In genomic region chr6:95618434-95618833, GRCm38 (mm10) we compare ENCODE assay signal across 25 mouse cellular contexts.
DNase-seq lines count a peak whose midpoint lies in the region; ATAC-seq and TF ChIP-seq lines count a peak whose summit lies in the region.
"Had no signal": no experiment of that assay in that cellular context is flagged by ENCODE, and none has a peak within 500 bp of the region (broad histone marks: within the 10 kb centered on the region; RNA-seq: fewer than 3 reads in every experiment).

No protein-coding gene starts in this region.

- H3K27ac ChIP-seq in forebrain, embryonic 14.5 days (ENCODE audit: low read depth, low read length): no peak overlapping the region
- H3K27ac ChIP-seq in forebrain, embryonic 10.5 days: no peak overlapping the region
- H3K27ac ChIP-seq in MEL (ENCODE audit: control insufficient read depth, low read depth, low read length): no peak overlapping the region
- no peak overlapping the region for H3K27ac ChIP-seq in limb, embryonic 10.5 days
- H3K27ac ChIP-seq: heart, adult 2 months; hindbrain, embryonic 10.5 days; hindbrain, embryonic 13.5 days; intestine, embryonic 15.5 days had no signal

- H3K9ac ChIP-seq in forebrain, embryonic 14.5 days (ENCODE audit: low read length): no peak overlapping the region
- H3K9ac ChIP-seq in MEL (ENCODE audit: control insufficient read depth, low read depth, low read length, poor library complexity, severe bottlenecking): no peak overlapping the region
- H3K9ac ChIP-seq: hindbrain, embryonic 13.5 days; intestine, embryonic 15.5 days had no signal

- no peak overlapping the region for H3K4me3 ChIP-seq in forebrain, embryonic 14.5 days (ENCODE audit: low read depth, low read length)
- no peak overlapping the region for H3K4me3 ChIP-seq in forebrain, embryonic 10.5 days
- H3K4me3 ChIP-seq in MEL (ENCODE audit: control insufficient read depth in 1 of 2, insufficient read depth in 1 of 2, low read depth in 2 of 2, low read length in 2 of 2): no peak overlapping the region
- no peak overlapping the region for H3K4me3 ChIP-seq in limb, embryonic 10.5 days
- H3K4me3 ChIP-seq: heart, adult 2 months; hindbrain, embryonic 10.5 days; hindbrain, embryonic 13.5 days; intestine, embryonic 15.5 days had no signal

- no peak overlapping the region for H3K4me2 ChIP-seq in forebrain, embryonic 14.5 days (ENCODE audit: low read length)
- H3K4me2 ChIP-seq: heart, embryonic 11.5 days; hindbrain, embryonic 13.5 days; intestine, embryonic 15.5 days had no signal

- no peak for TF ChIP-seq POLR2A in MEL (IDR thresholded peaks at IDR 0.05; ENCODE audit: control insufficient read depth in 1 of 2, insufficient read depth in 1 of 2, low read depth in 1 of 2, low read length in 2 of 2, poor library complexity in 1 of 2)

- H3K36me3 ChIP-seq in forebrain, embryonic 14.5 days (ENCODE audit: control insufficient read depth, insufficient read depth, low read length): no peaks in the 10 kb centered on the region
- H3K36me3 ChIP-seq in forebrain, embryonic 10.5 days (replicated peaks): no peaks in the 10 kb centered on the region; the same call in 1 of the 2 replicates
- peaks cover 2 to 7% of the 10 kb centered on the region in 2 experiments for H3K36me3 ChIP-seq in MEL (ENCODE audit: control insufficient read depth in 1 of 2, insufficient read depth in 2 of 2, low read length in 2 of 2)
- H3K36me3 ChIP-seq in limb, embryonic 10.5 days: no peaks in the 10 kb centered on the region
- H3K36me3 ChIP-seq: hindbrain, embryonic 10.5 days; hindbrain, embryonic 13.5 days; intestine, embryonic 15.5 days had no signal

- H3K79me2 ChIP-seq in MEL (ENCODE audit: control insufficient read depth, insufficient read depth, low read length, poor library complexity): no peaks in the 10 kb centered on the region; the same call in 1 of the 2 replicates

- peak; percentile 44; the same call in 1 of the 2 replicates for ATAC-seq in forebrain, embryonic 14.5 days
- ATAC-seq in common myeloid progenitor, adult 5-6 weeks (replicated peaks; ENCODE audit: low read depth, poor library complexity, severe bottlenecking): 0 out of 2 replicates have a peak, but pooled peaks have one; percentile 50
- ATAC-seq: hindbrain, embryonic 16.5 days; intestine, embryonic 15.5 days had no signal

- TF ChIP-seq CTCF in MEL (IDR thresholded peaks at IDR 0.05 in 2 of 3, conservative IDR thresholded peaks at IDR 0.05 in 1 of 3; ENCODE audit: control insufficient read depth in 1 of 3, insufficient read depth in 1 of 3, low read depth in 2 of 3, low read length in 3 of 3, poor library complexity in 1 of 3, severe bottlenecking in 1 of 3): no peak

- H3K4me1 ChIP-seq in forebrain, embryonic 14.5 days (ENCODE audit: control insufficient read depth, insufficient read depth, low read length): no peaks in the 10 kb centered on the region
- peaks cover 5% of the 10 kb centered on the region; the same call in 1 of the 2 replicates for H3K4me1 ChIP-seq in forebrain, embryonic 10.5 days
- H3K4me1 ChIP-seq in MEL (ENCODE audit: control insufficient read depth in 1 of 2, insufficient read depth in 2 of 2, low read length in 2 of 2): peaks cover 10 to 11% of the 10 kb centered on the region in 2 experiments
- H3K4me1 ChIP-seq in limb, embryonic 10.5 days: peaks cover 13% of the 10 kb centered on the region; the same call in 1 of the 2 replicates
- H3K4me1 ChIP-seq: hindbrain, embryonic 10.5 days; hindbrain, embryonic 13.5 days had no signal

- peak; percentile 49 for DNase-seq in forebrain, embryonic 14.5 days (ENCODE audit: low spot score)
- no peak for DNase-seq in forebrain, embryonic 10.5 days (ENCODE audit: extremely low spot score, low spot score)
- peak; percentile 34 for DNase-seq in MEL (ENCODE audit: low read depth, low spot score)
- no peak for DNase-seq in limb, embryonic 10.5 days (ENCODE audit: low spot score)
- DNase-seq in right cerebral cortex, postnatal 36 days (ENCODE audit: low spot score in 2 of 2): no peak
- DNase-seq: adrenal gland, adult 2 months; adrenal gland, postnatal 14 days; B cell, adult 2 months; cerebellum, adult 11-12 months; cerebellum, adult 8-10 months; cerebellum, postnatal 10 days; cerebellum, postnatal 36 days; gastrocnemius, postnatal 10 days; gastrocnemius, postnatal 36 days; heart, adult 2 months; heart, postnatal 36 days; kidney, adult 11 months had no signal

- no peaks in the 10 kb centered on the region for H3K9me3 ChIP-seq in forebrain, embryonic 14.5 days (replicated peaks; ENCODE audit: control insufficient read depth, low read length)
- no peaks in the 10 kb centered on the region for H3K9me3 ChIP-seq in forebrain, embryonic 10.5 days
- H3K9me3 ChIP-seq in MEL (replicated peaks; ENCODE audit: insufficient read depth, low read length): no peaks in the 10 kb centered on the region
- no peaks in the 10 kb centered on the region for H3K9me3 ChIP-seq in limb, embryonic 10.5 days (replicated peaks)
- H3K9me3 ChIP-seq: G1E; hindbrain, embryonic 10.5 days; hindbrain, embryonic 13.5 days; intestine, embryonic 15.5 days had no signal

- H3K27me3 ChIP-seq in forebrain, embryonic 14.5 days (replicated peaks; ENCODE audit: control insufficient read depth, insufficient read depth, low read length): no peaks in the 10 kb centered on the region
- H3K27me3 ChIP-seq in forebrain, embryonic 10.5 days (ENCODE audit: poor library complexity, severe bottlenecking): no peaks in the 10 kb centered on the region
- no peaks in the 10 kb centered on the region for H3K27me3 ChIP-seq in MEL (ENCODE audit: control insufficient read depth in 1 of 2, insufficient read depth in 2 of 2, low read length in 2 of 2)
- no peaks in the 10 kb centered on the region for H3K27me3 ChIP-seq in limb, embryonic 10.5 days (ENCODE audit: low read depth, poor library complexity, severe bottlenecking)
- H3K27me3 ChIP-seq: CH12.LX; hindbrain, embryonic 13.5 days; intestine, embryonic 15.5 days had no signal

- TF ChIP-seq RAD21 in MEL (IDR thresholded peaks at IDR 0.05; ENCODE audit: low read depth, low read length): no peak

- TF ChIP-seq EP300 in MEL (IDR thresholded peaks at IDR 0.05; ENCODE audit: low read depth in 1 of 2, low read length in 2 of 2): 0 out of 4 replicates have a peak, but pooled peaks of 1 of the 2 experiments have one; percentile 18

- WGBS in forebrain, embryonic 14.5 days: 76% methylated on average over 4 of the region's 4 CpGs
- WGBS in forebrain, embryonic 10.5 days: 95% methylated on average over 4 of the region's 4 CpGs
- WGBS in limb, embryonic 10.5 days: 95% methylated on average over 4 of the region's 4 CpGs

TF ChIP-seq in MEL, 35 proteins besides CTCF, POLR2A, EP300 and RAD21:
- TF ChIP-seq POLR2AphosphoS5 (IDR thresholded peaks at IDR 0.05; ENCODE audit: borderline replicate concordance, low read depth, low read length): no peak
- TF ChIP-seq RCOR1 (IDR thresholded peaks at IDR 0.05; ENCODE audit: low read depth, low read length): peak; percentile 27; the same call in 1 of the 2 replicates

Comparison
In these comparisons a context has a peak if more than half of its experiments do, and no peak if none do; other contexts are left out.
1. DNase-seq: peak in forebrain, embryonic 14.5 days (single experiment) and MEL (single experiment); none in forebrain, embryonic 10.5 days (single experiment), limb, embryonic 10.5 days (single experiment) and right cerebral cortex, postnatal 36 days (0 of 2).